Mouse (Mus musculus): ENCODE measurements around the gene Cdh18.
"Not testable (repeated sequence)": the region's sequence is repeated elsewhere in the genome, so short reads cannot be mapped to it uniquely, and the experiment has no call there.

Gene Cdh18

GRCm38 (mm10) chr15:22947234-22947633 lies 398.4 kb downstream of the Cdh18 start:
- no peak for DNase-seq (ENCODE audit: low read depth, low spot score)

- DNase-seq (ENCODE audit: low read depth, low spot score) = no peak
Observed at GRCm38 (mm10) chr15:22969424-22969823, 420.6 kb downstream of the Cdh18 start.

GRCm38 (mm10) chr15:22980136-22980535 lies 431.3 kb downstream of the Cdh18 start:
- DNase-seq (ENCODE audit: low read depth, low spot score) = no peak

GRCm38 (mm10) chr15:22984647-22985046 lies 435.8 kb downstream of the Cdh18 start:
- no peak for DNase-seq (ENCODE audit: low read depth, low spot score)

- DNase-seq (ENCODE audit: low read depth, low spot score) = no peak
Observed at GRCm38 (mm10) chr15:23016680-23017079, 467.9 kb downstream of the Cdh18 start.

- no peak for DNase-seq (ENCODE audit: low read depth, low spot score)
Observed at GRCm38 (mm10) chr15:23021151-23021550, 472.3 kb downstream of the Cdh18 start.

GRCm38 (mm10) chr15:23022635-23023034 lies 473.8 kb downstream of the Cdh18 start:
- no peak for DNase-seq (ENCODE audit: low read depth, low spot score)

- no peak for DNase-seq (ENCODE audit: low read depth, low spot score)
Observed at GRCm38 (mm10) chr15:23035551-23036207, 486.9 kb downstream of the Cdh18 start.

- no peak for DNase-seq (ENCODE audit: low read depth, low spot score)
Observed at GRCm38 (mm10) chr15:23036208-23037065, 487.6 kb downstream of the Cdh18 start.

GRCm38 (mm10) chr15:23037561-23037960 lies 488.7 kb downstream of the Cdh18 start:
- no peak for DNase-seq (ENCODE audit: low read depth, low spot score)

- DNase-seq (ENCODE audit: low read depth, low spot score) = no peak
Observed at GRCm38 (mm10) chr15:23046127-23046785, 497.4 kb downstream of the Cdh18 start.

GRCm38 (mm10) chr15:23052006-23052405 lies 503.2 kb downstream of the Cdh18 start:
- DNase-seq (ENCODE audit: low read depth, low spot score) = no peak

GRCm38 (mm10) chr15:23085326-23085725 lies 536.5 kb downstream of the Cdh18 start:
- DNase-seq (ENCODE audit: low read depth, low spot score) = not testable (repeated sequence)

- no peak for DNase-seq (ENCODE audit: low read depth, low spot score)
Observed at GRCm38 (mm10) chr15:23087535-23087934, 538.7 kb downstream of the Cdh18 start.

- DNase-seq (ENCODE audit: low read depth, low spot score) = no peak
Observed at GRCm38 (mm10) chr15:23096601-23097000, 547.8 kb downstream of the Cdh18 start.

- no peak for DNase-seq (ENCODE audit: low read depth, low spot score)
Observed at GRCm38 (mm10) chr15:23104668-23105380, 556.0 kb downstream of the Cdh18 start.

GRCm38 (mm10) chr15:23134950-23135715 lies 586.3 kb downstream of the Cdh18 start:
- DNase-seq (ENCODE audit: low read depth, low spot score) = no peak

- DNase-seq (ENCODE audit: low read depth, low spot score) = no peak
Observed at GRCm38 (mm10) chr15:23136971-23137370, 588.1 kb downstream of the Cdh18 start.

- not testable (repeated sequence) for DNase-seq (ENCODE audit: low read depth, low spot score)
Observed at GRCm38 (mm10) chr15:23142907-23143306, 594.1 kb downstream of the Cdh18 start.

- DNase-seq (ENCODE audit: low read depth, low spot score) = no peak
Observed at GRCm38 (mm10) chr15:23155883-23156282, 607.1 kb downstream of the Cdh18 start.

- no peak for DNase-seq (ENCODE audit: low read depth, low spot score)
Observed at GRCm38 (mm10) chr15:23164869-23165268, 616.0 kb downstream of the Cdh18 start.

All from retina, postnatal 7 days (tissue).